Mouse (Mus musculus) ES-Bruce4 (cell line): ENCODE data around the gene Samd13. TPM values are rescaled to one million over a fixed set of nuclear protein-coding genes. Genes with fewer than 3 reads are reported as not detected.

Source experiments
- H3K27ac ChIP-seq: 2 replicates; pipeline ENCODE4 v1.5.1; 2012; ENCODE audit warnings: low read length, inconsistent platforms; ENCODE audit not compliant: insufficient read depth
- H3K27me3 ChIP-seq: 2 replicates; pipeline ENCODE4 v1.6.1; 2012; ENCODE audit warnings: mild to moderate bottlenecking, low read length, inconsistent platforms; ENCODE audit not compliant: control insufficient read depth, poor library complexity, insufficient read depth, severe bottlenecking
- H3K36me3 ChIP-seq: 2 replicates; pipeline ENCODE4 v1.6.1; 2012; ENCODE audit warnings: inconsistent platforms, mild to moderate bottlenecking, low read length, moderate library complexity; ENCODE audit not compliant: control insufficient read depth, poor library complexity, insufficient read depth, severe bottlenecking
- H3K4me1 ChIP-seq: one replicate; pipeline ENCODE4 v1.8.1; 2011; ENCODE audit warnings: low read length; ENCODE audit not compliant: control insufficient read depth, insufficient read depth
- H3K4me3 ChIP-seq: 2 replicates; pipeline ENCODE4 v1.5.1; 2011; ENCODE audit warnings: low read depth, mild to moderate bottlenecking, low read length
- H3K9ac ChIP-seq: 2 replicates; pipeline ENCODE4 v1.6.1; 2012; ENCODE audit warnings: low read depth, mild to moderate bottlenecking, inconsistent platforms; ENCODE audit not compliant: poor library complexity, severe bottlenecking
- H3K9me3 ChIP-seq: replicated peaks from 2 replicates; pipeline ENCODE4 v1.6.1; 2012; ENCODE audit warnings: mild to moderate bottlenecking, low read length, inconsistent platforms; ENCODE audit not compliant: control insufficient read depth, poor library complexity, insufficient read depth, severe bottlenecking
- CTCF ChIP-seq: IDR thresholded peaks from one replicate; pipeline ENCODE4 v1.8.1; 2011; ENCODE audit warnings: low read depth, low read length
- EP300 ChIP-seq: IDR thresholded peaks from 2 replicates; pipeline ENCODE4 v1.6.1; 2011; ENCODE audit warnings: low read depth, low read length; ENCODE audit not compliant: insufficient read depth
- POLR2A ChIP-seq: IDR thresholded peaks from one replicate; pipeline ENCODE4 v1.8.1; 2011; ENCODE audit warnings: low read length; ENCODE audit not compliant: insufficient read depth
- polyA plus RNA-seq: library from polyadenylated mRNA; stranded (reverse); fragments of >200 nt; gene quantifications from 2 replicates; pipeline ENCODE4 v1.2.4, GENCODE M21; 2011; ENCODE audit warnings: low read depth; ENCODE audit not compliant: missing spikeins, insufficient read depth, insufficient read length

The Samd13 gene
- polyA plus RNA-seq, 1 experiment, result not detected

DNA sequence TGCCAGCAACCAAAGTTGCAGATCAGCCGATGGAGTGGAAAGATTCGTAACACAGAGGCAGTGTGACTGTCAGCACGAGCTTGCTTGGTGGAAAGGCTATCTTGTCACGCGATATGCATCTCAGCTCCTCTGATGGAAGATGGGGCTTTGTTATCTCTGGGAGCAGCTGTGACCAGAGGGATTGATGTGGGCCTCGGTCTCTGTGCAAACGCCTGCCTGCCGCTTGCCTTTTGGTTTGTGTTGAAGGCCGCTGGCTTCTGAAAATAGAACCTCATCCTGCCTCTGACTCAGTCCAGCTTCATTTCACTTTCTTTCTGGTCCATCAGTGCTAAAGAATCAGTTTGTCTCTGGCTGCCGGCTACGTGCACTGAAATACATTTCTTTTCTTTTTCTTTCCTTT is 13.6 kb upstream of the Samd13 start:
- Histone ChIP-seq H3K9ac (no peak overlapping the region), H3K9me3 (no peaks in the 10 kb centered on the region), H3K4me3 (no peak overlapping the region), H3K27ac (no peak overlapping the region), H3K36me3 (no peaks in the 10 kb centered on the region), H3K27me3 (no peaks in the 10 kb centered on the region), H3K4me1 (no peaks in the 10 kb centered on the region)
- TF ChIP-seq EP300 (no peak), CTCF (no peak), POLR2A (no peak)

DNA sequence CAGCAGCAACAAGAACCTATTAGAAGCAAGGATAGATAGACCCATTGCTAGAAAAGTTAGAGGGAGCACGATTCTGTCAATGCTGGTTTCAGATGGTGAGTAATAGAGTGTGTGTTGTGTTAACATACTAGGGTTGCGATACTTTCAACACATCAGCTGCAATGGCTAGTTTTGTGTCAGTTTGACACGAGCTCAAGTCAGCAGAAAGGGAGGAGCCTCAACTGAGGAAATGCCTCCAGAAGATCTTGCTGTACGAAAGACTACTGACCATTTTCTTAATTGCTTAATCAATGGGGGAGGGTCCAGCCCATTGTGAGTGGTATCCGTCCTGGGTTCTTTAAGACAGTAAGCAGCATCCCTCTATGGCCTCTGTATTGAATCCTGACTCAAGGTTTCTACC is 7.2 kb upstream of the Samd13 start:
- H3K9me3 ChIP-seq, result no peaks in the 10 kb centered on the region
- H3K9ac ChIP-seq, result no peak overlapping the region
- H3K36me3 ChIP-seq, result no peaks in the 10 kb centered on the region
- H3K4me1 ChIP-seq, result peaks cover 3% of the 10 kb centered on the region
- no peak overlapping the region for H3K27ac ChIP-seq
- no peak overlapping the region for H3K4me3 ChIP-seq
- no peak for TF ChIP-seq POLR2A
- TF ChIP-seq CTCF, result no peak
- TF ChIP-seq EP300, result no peak
- no peaks in the 10 kb centered on the region; the same call in 1 of the 2 replicates for H3K27me3 ChIP-seq

DNA sequence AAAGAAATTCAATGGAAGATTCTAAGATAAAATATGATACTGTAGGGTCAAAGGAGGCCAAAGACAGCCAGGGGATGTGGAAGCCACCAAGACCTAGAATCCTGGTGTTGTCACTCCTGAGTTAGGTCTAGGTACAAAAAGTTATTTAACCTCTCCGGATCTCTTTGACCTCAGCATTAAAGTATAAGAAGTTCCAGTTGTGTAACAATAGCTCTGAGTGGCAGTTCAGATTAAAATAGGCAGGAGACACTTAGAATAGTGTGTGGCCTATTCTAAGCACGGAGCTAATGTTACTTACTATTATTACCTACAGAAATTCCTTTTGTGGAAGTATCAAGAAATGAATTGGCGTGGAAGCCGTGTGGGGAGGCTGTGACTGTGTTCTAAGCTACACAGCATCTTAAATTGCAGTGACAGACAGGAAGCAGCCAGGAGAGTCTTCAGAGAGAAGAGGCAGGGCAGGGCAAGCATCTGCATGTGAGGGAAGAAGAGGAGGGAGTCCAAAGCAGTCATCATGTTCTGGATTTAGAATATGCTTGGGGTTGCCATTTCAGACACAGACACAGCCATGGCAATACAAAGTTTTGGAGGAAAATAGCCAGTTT is 1.8 kb upstream of the Samd13 start:
- TF ChIP-seq EP300, result no peak
- no peak for TF ChIP-seq POLR2A
- no peak for TF ChIP-seq CTCF

DNA sequence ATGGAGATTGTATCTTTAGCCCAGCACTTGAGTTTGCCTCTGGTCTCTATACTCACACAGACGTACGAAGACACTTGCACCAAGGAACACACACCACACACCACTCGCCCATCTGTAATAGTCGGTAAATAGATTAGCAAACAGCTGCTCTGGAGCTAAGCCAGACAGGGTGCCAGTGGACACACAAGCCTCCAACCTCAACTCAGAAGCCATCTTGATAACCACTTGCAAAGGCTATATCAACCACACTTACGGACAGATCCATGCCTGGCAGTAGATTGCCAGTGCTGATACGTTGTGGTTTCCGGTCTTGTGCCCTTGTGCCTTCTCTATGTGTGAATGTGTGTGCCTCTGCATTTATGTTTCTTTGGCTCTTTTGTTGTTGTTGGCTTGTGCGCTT is 1.0 kb upstream of the Samd13 start:
- no peaks in the 10 kb centered on the region for H3K4me1 ChIP-seq
- H3K27me3 ChIP-seq, result no peaks in the 10 kb centered on the region; the same call in 1 of the 2 replicates
- H3K9ac ChIP-seq, result no peak overlapping the region
- TF ChIP-seq CTCF, result no peak
- TF ChIP-seq EP300, result no peak
- no peak for TF ChIP-seq POLR2A
- H3K9me3 ChIP-seq, result no peaks in the 10 kb centered on the region
- H3K36me3 ChIP-seq, result no peaks in the 10 kb centered on the region
- H3K4me3 ChIP-seq, result no peak overlapping the region
- no peak overlapping the region for H3K27ac ChIP-seq

More for the DNA sequence above, 1.8 kb upstream of the Samd13 start:
- Histone ChIP-seq H3K36me3 (no peaks in the 10 kb centered on the region), H3K4me3 (no peak overlapping the region), H3K9me3 (no peaks in the 10 kb centered on the region), H3K9ac (no peak overlapping the region), H3K27me3 (no peaks in the 10 kb centered on the region; the same call in 1 of the 2 replicates), H3K4me1 (no peaks in the 10 kb centered on the region), H3K27ac (no peak overlapping the region)

DNA sequence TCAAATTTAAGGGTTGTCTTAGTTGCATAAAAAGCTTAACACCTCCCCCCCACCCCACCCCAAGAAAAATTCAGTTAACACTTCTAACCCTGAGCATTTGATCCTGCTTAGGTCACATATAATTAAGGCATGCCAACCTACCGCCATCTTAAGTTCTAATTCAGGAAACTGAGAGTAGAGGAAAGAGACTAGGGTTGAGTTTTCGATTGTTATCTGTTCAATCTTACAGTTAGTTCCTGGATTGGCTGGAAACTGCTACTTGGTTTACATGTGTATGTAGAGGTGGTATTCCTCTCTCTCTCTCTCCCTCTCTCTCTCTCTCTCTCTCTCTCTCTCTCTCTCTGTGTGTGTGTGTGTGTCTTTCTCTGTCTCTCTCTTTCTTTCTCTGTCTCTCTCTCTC is 2.3 kb downstream of the Samd13 start:
- no peak overlapping the region for H3K9ac ChIP-seq
- H3K4me1 ChIP-seq, result no peaks in the 10 kb centered on the region
- H3K4me3 ChIP-seq, result no peak overlapping the region
- TF ChIP-seq EP300, result no peak
- no peak for TF ChIP-seq POLR2A
- TF ChIP-seq CTCF, result no peak
- H3K36me3 ChIP-seq, result no peaks in the 10 kb centered on the region
- H3K27ac ChIP-seq, result no peak overlapping the region
- no peaks in the 10 kb centered on the region; the same call in 1 of the 2 replicates for H3K27me3 ChIP-seq
- no peaks in the 10 kb centered on the region for H3K9me3 ChIP-seq

DNA sequence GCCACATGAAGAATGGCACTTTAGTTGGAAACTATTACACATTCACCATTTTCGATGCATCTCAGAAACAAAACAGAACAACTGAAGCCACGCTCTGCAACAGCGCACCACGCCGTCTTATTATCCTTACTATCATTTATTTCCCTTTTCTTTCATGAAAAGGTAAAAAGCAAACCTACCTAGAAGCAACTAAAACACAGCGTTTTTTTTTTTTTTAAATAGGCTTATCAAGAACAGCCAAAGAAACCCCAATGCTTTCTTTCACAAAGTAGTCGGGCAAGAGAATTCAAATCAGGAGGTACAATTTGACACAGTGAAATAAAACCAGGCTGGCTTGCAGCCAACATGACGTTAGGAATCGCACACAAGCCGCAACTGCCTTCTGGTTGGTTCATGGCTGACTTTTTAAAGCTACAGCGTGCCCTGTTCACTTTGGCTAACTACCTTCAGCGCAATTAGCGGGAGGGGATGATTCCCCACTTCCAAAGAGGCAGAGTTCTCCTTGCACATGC is 3.2 kb downstream of the Samd13 start:
- H3K4me3 ChIP-seq, result no peak overlapping the region
- H3K36me3 ChIP-seq, result no peaks in the 10 kb centered on the region
- H3K27ac ChIP-seq, result no peak overlapping the region
- H3K9ac ChIP-seq, result no peak overlapping the region
- no peaks in the 10 kb centered on the region for H3K4me1 ChIP-seq
- TF ChIP-seq EP300 (no peak), POLR2A (no peak), CTCF (no peak)
- H3K9me3 ChIP-seq, result no peaks in the 10 kb centered on the region
- no peaks in the 10 kb centered on the region; the same call in 1 of the 2 replicates for H3K27me3 ChIP-seq
